Mouse (Mus musculus): ENCODE data around the gene Bend3. TPM values are rescaled to one million over a fixed set of nuclear protein-coding genes. Genes with fewer than 3 reads are reported as not detected.

Bend3 gene
- polyA plus RNA-seq, 1 experiment = 0.16 TPM

DNA sequence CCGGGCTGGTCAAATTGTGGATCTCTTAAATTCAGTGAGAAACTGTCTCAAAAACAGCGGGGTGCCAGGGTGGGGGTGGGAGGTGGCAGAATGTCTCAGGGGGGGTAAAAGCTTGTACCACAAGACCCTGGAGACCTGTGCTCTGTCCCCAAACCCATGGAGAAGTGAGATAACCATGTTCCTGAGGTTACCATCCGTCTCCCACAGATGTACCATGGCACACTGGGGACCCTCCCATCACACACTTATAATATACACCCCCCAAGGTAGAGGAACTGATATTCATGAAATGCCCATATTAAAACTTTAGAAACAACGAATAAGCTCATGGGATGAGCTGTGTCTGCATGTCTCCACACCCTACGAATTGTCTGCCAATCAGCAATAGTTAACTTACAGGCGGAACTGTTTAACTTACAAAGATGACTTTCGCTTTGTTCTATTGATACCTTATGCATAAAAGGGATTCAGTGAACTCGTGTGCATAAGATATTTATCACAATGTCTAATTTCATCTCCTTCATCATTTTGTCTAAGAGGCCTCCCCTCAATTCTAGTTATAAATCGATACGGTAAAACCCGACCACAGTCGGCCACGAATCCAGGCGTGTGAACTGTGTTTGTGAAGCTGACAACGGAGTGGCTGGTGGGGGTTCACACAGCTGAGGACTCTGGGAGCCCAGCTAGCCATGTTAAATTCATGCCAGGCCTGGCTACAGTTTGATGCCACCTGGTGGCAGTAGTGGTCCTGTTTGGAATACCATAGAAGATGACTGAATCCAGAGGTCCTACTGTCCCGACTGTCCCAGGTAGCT, 26.6 kb upstream of the Bend3 start:
- 0 out of 2 replicates have a peak, but pooled peaks cover 2% of the 10 kb centered on the region for H3K27me3 ChIP-seq (ENCODE audit: control insufficient read depth)
- H3K36me3 ChIP-seq (ENCODE audit: control insufficient read depth) = no peaks in the 10 kb centered on the region
- peak overlapping the region; percentile 46 for H3K4me3 ChIP-seq (replicated peaks)
- peaks cover 16% of the 10 kb centered on the region for H3K4me1 ChIP-seq (ENCODE audit: control insufficient read depth)
- H3K9me3 ChIP-seq (ENCODE audit: control insufficient read depth, low read length) = no peaks in the 10 kb centered on the region
- TF ChIP-seq TAL1 (IDR thresholded peaks at IDR 0.05; ENCODE audit: low read length) (no peak), GATA1 (IDR thresholded peaks at IDR 0.05; ENCODE audit: low read length) (no peak)

DNA sequence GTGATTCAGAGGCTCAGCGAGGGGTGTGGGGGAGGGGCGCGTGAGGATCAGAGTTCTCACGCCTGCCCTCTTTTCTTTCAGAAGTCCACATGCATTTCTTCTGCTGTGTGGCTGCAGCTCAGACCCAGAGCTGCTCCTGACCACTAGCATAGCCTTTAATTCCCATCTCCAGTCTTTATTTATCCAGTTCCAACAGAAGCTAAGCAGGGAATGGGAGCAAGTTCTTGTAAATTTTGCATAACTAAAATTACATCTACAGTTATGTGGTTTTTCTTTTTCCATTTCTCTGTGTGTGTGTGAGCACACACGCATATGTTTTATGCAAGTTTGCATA, 26.0 kb upstream of the Bend3 start:
- TF ChIP-seq GATA1 (IDR thresholded peaks at IDR 0.05; ENCODE audit: low read length) = no peak
- TF ChIP-seq TAL1 (IDR thresholded peaks at IDR 0.05; ENCODE audit: low read length) = no peak
- H3K27me3 ChIP-seq (ENCODE audit: control insufficient read depth) = 0 out of 2 replicates have a peak, but pooled peaks cover 2% of the 10 kb centered on the region
- peak overlapping the region; percentile 46 for H3K4me3 ChIP-seq (replicated peaks)
- H3K36me3 ChIP-seq (ENCODE audit: control insufficient read depth) = no peaks in the 10 kb centered on the region
- peaks cover 16% of the 10 kb centered on the region for H3K4me1 ChIP-seq (ENCODE audit: control insufficient read depth)
- H3K9me3 ChIP-seq (ENCODE audit: control insufficient read depth, low read length) = 0 out of 2 replicates have a peak, but pooled peaks cover 4% of the 10 kb centered on the region

DNA sequence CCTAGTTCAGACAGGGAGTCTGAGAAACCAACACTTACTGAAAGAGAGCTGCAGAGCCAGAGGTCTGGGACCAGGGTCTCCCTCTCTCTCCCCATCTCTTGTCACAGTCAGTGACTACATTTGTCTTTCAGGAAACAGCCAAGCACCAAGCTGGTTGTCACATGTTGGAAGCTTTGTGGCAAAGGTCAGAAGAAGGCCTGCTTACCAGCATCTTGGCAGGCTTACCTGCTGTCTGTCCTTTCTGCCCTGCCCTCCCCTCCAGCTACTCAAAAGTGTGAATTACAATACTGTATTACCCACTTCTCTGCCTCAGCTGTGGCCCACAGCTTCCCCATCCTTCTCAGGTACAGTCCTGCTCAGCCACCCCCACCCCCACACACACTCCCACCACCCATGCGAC, 24.4 kb upstream of the Bend3 start:
- TF ChIP-seq GATA1 (IDR thresholded peaks at IDR 0.05; ENCODE audit: low read length) (no peak), TAL1 (IDR thresholded peaks at IDR 0.05; ENCODE audit: low read length) (no peak)
- peaks cover 16% of the 10 kb centered on the region for H3K4me1 ChIP-seq (ENCODE audit: control insufficient read depth)
- 0 out of 2 replicates have a peak, but pooled peaks cover 4% of the 10 kb centered on the region for H3K9me3 ChIP-seq (ENCODE audit: control insufficient read depth, low read length)
- no peak overlapping the region for H3K4me3 ChIP-seq (replicated peaks)
- H3K27me3 ChIP-seq (ENCODE audit: control insufficient read depth) = 0 out of 2 replicates have a peak, but pooled peaks cover 2% of the 10 kb centered on the region
- no peaks in the 10 kb centered on the region for H3K36me3 ChIP-seq (ENCODE audit: control insufficient read depth)

DNA sequence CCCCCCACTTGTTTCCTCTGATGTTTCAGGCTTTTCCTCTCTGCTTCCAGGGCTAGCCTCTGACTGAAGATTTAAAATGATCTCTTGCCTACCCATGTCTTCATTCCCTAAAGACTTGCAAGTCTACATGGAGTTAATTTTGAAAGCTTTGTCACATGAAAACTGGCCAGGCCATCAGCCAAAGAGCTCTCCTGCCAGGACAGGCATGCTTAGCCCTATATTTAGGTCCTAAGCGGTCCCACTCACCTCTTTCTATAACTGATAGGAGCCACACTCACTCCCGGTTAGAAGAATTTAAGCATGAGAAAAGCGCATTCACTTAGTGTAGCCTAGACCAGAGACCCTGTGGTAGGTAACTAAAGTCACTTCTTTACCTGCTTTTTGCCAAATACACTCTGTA, 24.0 kb upstream of the Bend3 start:
- H3K9me3 ChIP-seq (ENCODE audit: control insufficient read depth, low read length) = 0 out of 2 replicates have a peak, but pooled peaks cover 4% of the 10 kb centered on the region
- no peak for TF ChIP-seq TAL1 (IDR thresholded peaks at IDR 0.05; ENCODE audit: low read length)
- H3K4me3 ChIP-seq (replicated peaks) = no peak overlapping the region
- H3K36me3 ChIP-seq (ENCODE audit: control insufficient read depth) = no peaks in the 10 kb centered on the region
- 0 out of 2 replicates have a peak, but pooled peaks cover 2% of the 10 kb centered on the region for H3K27me3 ChIP-seq (ENCODE audit: control insufficient read depth)
- H3K4me1 ChIP-seq (ENCODE audit: control insufficient read depth) = peaks cover 16% of the 10 kb centered on the region

DNA sequence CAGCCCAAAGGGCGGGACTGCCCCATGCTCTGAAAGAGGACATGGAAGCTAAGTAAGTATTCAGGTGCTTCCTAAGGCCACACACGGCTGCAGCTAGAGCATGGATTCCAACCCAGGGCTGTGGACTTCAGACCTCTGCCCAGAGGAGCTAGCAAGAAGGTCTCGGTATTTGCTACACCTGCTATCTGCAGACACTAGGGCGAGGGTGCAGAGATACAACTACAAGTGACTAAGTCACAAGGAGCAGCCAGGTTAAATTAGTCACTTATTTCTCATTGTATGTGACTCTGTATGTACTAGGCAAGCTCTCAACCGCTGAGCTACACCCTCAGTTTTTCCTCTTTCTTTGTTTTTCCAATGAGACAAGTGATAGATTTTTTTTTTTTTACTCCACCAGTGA, 15.8 kb upstream of the Bend3 start:
- no peaks in the 10 kb centered on the region for H3K27me3 ChIP-seq (ENCODE audit: control insufficient read depth)
- no peak for TF ChIP-seq GATA1 (IDR thresholded peaks at IDR 0.05; ENCODE audit: low read length)
- no peak for TF ChIP-seq TAL1 (IDR thresholded peaks at IDR 0.05; ENCODE audit: low read length)
- H3K4me1 ChIP-seq (ENCODE audit: control insufficient read depth) = peaks cover 5% of the 10 kb centered on the region
- no peak overlapping the region for H3K4me3 ChIP-seq (replicated peaks)
- H3K9me3 ChIP-seq (ENCODE audit: control insufficient read depth, low read length) = no peaks in the 10 kb centered on the region
- H3K36me3 ChIP-seq (ENCODE audit: control insufficient read depth) = no peaks in the 10 kb centered on the region

DNA sequence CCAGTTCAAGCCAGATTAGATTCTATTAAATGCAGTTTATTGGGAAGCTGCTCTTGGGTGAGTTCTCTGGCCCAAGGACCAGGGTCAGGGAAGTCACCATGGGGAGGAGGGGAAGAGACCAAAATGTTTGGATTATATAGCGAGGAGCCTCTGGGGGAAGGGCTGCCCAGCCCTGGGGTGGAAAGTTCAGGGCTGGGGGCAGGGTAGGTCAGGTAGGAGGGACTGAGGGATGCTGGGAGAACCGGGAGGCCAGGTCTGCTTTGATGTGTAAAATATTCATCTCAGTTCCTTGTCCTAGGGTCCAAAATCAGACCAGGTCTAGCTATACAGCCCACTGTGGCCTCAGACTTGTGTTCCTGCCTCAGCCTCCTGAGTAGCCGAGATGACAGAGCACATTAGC, 15.4 kb upstream of the Bend3 start:
- TF ChIP-seq GATA1 (IDR thresholded peaks at IDR 0.05; ENCODE audit: low read length) = no peak
- no peak for TF ChIP-seq TAL1 (IDR thresholded peaks at IDR 0.05; ENCODE audit: low read length)
- no peaks in the 10 kb centered on the region for H3K36me3 ChIP-seq (ENCODE audit: control insufficient read depth)
- H3K4me3 ChIP-seq (replicated peaks) = no peak overlapping the region
- H3K27me3 ChIP-seq (ENCODE audit: control insufficient read depth) = no peaks in the 10 kb centered on the region
- peaks cover 9% of the 10 kb centered on the region for H3K4me1 ChIP-seq (ENCODE audit: control insufficient read depth)
- no peaks in the 10 kb centered on the region for H3K9me3 ChIP-seq (ENCODE audit: control insufficient read depth, low read length)

DNA sequence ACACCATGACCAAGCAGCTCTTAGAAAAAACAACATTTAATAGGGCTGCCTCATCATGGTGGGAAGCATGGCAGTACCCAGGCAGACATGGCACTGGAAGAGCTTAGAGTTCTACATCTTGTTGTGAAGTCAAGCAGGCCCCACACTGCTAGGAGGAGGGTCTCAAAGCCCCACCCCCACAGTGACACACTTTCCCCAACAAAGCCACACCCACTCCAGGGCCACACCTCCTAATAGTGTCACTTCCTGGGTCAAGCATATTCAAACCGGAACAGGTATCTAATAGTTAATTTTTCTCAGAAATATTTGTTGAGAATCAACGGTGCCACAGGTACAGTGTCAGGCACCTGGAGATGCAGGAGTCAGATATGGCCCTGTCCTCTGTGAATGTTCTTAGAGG, 12.4 kb upstream of the Bend3 start:
- H3K27me3 ChIP-seq (ENCODE audit: control insufficient read depth) = no peaks in the 10 kb centered on the region
- TF ChIP-seq GATA1 (IDR thresholded peaks at IDR 0.05; ENCODE audit: low read length) (no peak), TAL1 (IDR thresholded peaks at IDR 0.05; ENCODE audit: low read length) (no peak)
- no peaks in the 10 kb centered on the region for H3K9me3 ChIP-seq (ENCODE audit: control insufficient read depth, low read length)
- peaks cover 10% of the 10 kb centered on the region for H3K4me1 ChIP-seq (ENCODE audit: control insufficient read depth)
- no peaks in the 10 kb centered on the region for H3K36me3 ChIP-seq (ENCODE audit: control insufficient read depth)
- H3K4me3 ChIP-seq (replicated peaks) = no peak overlapping the region

DNA sequence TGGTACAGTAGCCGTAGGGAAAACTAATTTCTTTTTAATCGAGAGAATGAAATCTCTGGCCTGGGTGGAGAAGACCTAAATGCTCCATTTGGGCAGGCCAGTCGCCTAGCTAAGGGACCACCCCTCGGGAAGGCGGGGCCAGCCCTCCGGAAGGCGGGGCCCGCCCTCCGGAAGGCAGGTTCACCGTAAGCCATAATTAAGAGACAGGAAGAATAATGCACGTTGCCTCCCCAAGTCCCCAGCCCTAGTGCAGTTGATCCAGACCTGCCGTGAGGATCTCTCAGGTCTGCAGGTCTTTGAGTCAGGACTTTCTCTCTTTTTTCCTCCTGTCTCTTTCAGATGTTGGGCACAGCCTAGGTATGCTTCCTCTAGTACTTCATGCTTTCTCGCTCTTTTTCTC, 11.0 kb upstream of the Bend3 start:
- no peaks in the 10 kb centered on the region for H3K36me3 ChIP-seq (ENCODE audit: control insufficient read depth)

DNA sequence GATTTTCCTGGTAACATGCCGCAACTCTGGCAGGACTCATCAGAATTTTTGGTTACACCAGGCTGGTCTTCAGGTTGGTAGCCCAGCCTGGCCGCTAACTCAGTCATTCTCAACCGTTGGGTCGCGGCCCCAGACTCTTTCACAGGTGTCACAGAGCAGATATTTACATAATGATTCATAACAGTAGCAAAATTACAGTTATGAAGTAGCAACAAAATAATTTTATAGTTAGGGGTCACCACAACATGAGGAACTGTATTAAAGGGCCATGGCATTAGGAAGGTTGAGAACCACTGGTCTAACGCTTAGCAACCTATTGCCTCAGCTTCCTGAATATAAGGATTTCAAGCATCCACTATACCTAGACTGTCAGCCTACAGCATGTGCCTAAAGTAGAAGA, 10.3 kb upstream of the Bend3 start:
- Histone ChIP-seq H3K9me3 (ENCODE audit: control insufficient read depth, low read length) (no peaks in the 10 kb centered on the region), H3K36me3 (ENCODE audit: control insufficient read depth) (no peaks in the 10 kb centered on the region), H3K4me1 (ENCODE audit: control insufficient read depth) (peaks cover 10% of the 10 kb centered on the region), H3K27me3 (ENCODE audit: control insufficient read depth) (no peaks in the 10 kb centered on the region), H3K4me3 (replicated peaks) (no peak overlapping the region)
- no peak for TF ChIP-seq TAL1 (IDR thresholded peaks at IDR 0.05; ENCODE audit: low read length)
- TF ChIP-seq GATA1 (IDR thresholded peaks at IDR 0.05; ENCODE audit: low read length) = no peak

More for the DNA sequence above, 11.0 kb upstream of the Bend3 start:
- H3K27me3 ChIP-seq (ENCODE audit: control insufficient read depth) = no peaks in the 10 kb centered on the region
- H3K9me3 ChIP-seq (ENCODE audit: control insufficient read depth, low read length) = no peaks in the 10 kb centered on the region
- H3K4me3 ChIP-seq (replicated peaks) = peak overlapping the region; percentile 49
- peaks cover 10% of the 10 kb centered on the region for H3K4me1 ChIP-seq (ENCODE audit: control insufficient read depth)
- TF ChIP-seq GATA1 (IDR thresholded peaks at IDR 0.05; ENCODE audit: low read length) = no peak

Measured in erythroblast, embryonic 14.5 days (primary cell).